Mouse (Mus musculus): ENCODE results near the gene Gm6040. TPM values are rescaled to one million over a fixed set of nuclear protein-coding genes. Genes with fewer than 3 reads are reported as not detected.

Gene Gm6040
- polyA plus RNA-seq, 1 experiment from 2014 or later: not detected

GRCm38 (mm10) chr8:20874608-20875007 lies 47.3 kb downstream of the Gm6040 start:
- Histone ChIP-seq H3K4me1 (ENCODE audit: insufficient read depth) (no peaks in the 10 kb centered on the region), H3K4me3 (ENCODE audit: low read depth, low read length) (no peak overlapping the region), H3K9me3 (ENCODE audit: low read depth, low read length) (no peaks in the 10 kb centered on the region), H3K27me3 (ENCODE audit: insufficient read depth, low read length) (no peaks in the 10 kb centered on the region), H3K36me3 (ENCODE audit: insufficient read depth) (no peaks in the 10 kb centered on the region), H3K27ac (ENCODE audit: low read depth) (no peak overlapping the region), H3K4me2 (no peak overlapping the region), H3K9ac (no peak overlapping the region)
- TF ChIP-seq CTCF (IDR thresholded peaks at IDR 0.05; ENCODE audit: low read depth): no peak
- ATAC-seq (ENCODE audit: insufficient read depth): no peak
- DNase-seq: no peak
- WGBS: 27% methylated on average over 6 of the region's 6 CpGs

Other genes starting within 250 kb of the Gm6040 start
- gene Defb33, start 29.4 kb downstream of the Gm6040 start, polyA plus RNA-seq (2014; fragmentation: Nextera tagmentation; extraction: Ambion mirVana): not detected in 2 replicates
- not detected in 2 replicates for gene Gm15056, start 19.4 kb downstream of the Gm6040 start, polyA plus RNA-seq (2014; fragmentation: Nextera tagmentation; extraction: Ambion mirVana)
- not detected in 2 replicates for gene AY761185, start 22.6 kb upstream of the Gm6040 start, polyA plus RNA-seq (2014; fragmentation: Nextera tagmentation; extraction: Ambion mirVana)
- gene Defa21, start 103.5 kb upstream of the Gm6040 start, polyA plus RNA-seq (2014; fragmentation: Nextera tagmentation; extraction: Ambion mirVana): not detected in 2 replicates
- gene Defa23, start 133.0 kb upstream of the Gm6040 start, polyA plus RNA-seq (2014; fragmentation: Nextera tagmentation; extraction: Ambion mirVana): not detected in 2 replicates
- not detected in 2 replicates for gene Defa35, start 143.0 kb upstream of the Gm6040 start, polyA plus RNA-seq (2014; fragmentation: Nextera tagmentation; extraction: Ambion mirVana)
- gene Defa25, start 162.4 kb upstream of the Gm6040 start, polyA plus RNA-seq (2014; fragmentation: Nextera tagmentation; extraction: Ambion mirVana): not detected in 2 replicates
- not detected in 2 replicates for gene Gm14851, start 174.0 kb upstream of the Gm6040 start, polyA plus RNA-seq (2014; fragmentation: Nextera tagmentation; extraction: Ambion mirVana)
- not detected in 2 replicates for gene Defa30, start 212.6 kb upstream of the Gm6040 start, polyA plus RNA-seq (2014; fragmentation: Nextera tagmentation; extraction: Ambion mirVana)
- not detected in 2 replicates for gene Defa22, start 240.2 kb upstream of the Gm6040 start, polyA plus RNA-seq (2014; fragmentation: Nextera tagmentation; extraction: Ambion mirVana)